Mouse (Mus musculus) kidney, embryonic 15.5 days (tissue): ENCODE measurements around the gene Fut7. TPM values are rescaled to one million over a fixed set of nuclear protein-coding genes. Genes with fewer than 3 reads are reported as not detected.

ENCODE experiments used
- ATAC-seq: fragments of 200-750 bp; cut with Nextera tagmentation; replicated peaks from 2 replicates; pipeline ENCODE4 v1.8.0; 2017; ENCODE audit warnings: moderate TSS enrichment; ENCODE audit not compliant: low FRiP score
- H3K27ac ChIP-seq: fragments of 300-500 bp; sonication (generic); 2 replicates; pipeline ENCODE4 v1.5.1; 2015; ENCODE audit warnings: mild to moderate bottlenecking, inconsistent platforms
- H3K27me3 ChIP-seq: fragments of 300-500 bp; sonication (generic); 2 replicates; pipeline ENCODE4 v1.6.1; 2015; ENCODE audit warnings: inconsistent platforms
- H3K36me3 ChIP-seq: fragments of 300-500 bp; sonication (generic); 2 replicates; pipeline ENCODE4 v1.6.1; 2015; ENCODE audit warnings: inconsistent platforms
- H3K4me1 ChIP-seq: fragments of 300-500 bp; sonication (generic); 2 replicates; pipeline ENCODE4 v1.6.1; 2015; ENCODE audit warnings: inconsistent platforms
- H3K4me2 ChIP-seq: fragments of 300-500 bp; sonication (generic); 2 replicates; pipeline ENCODE4 v1.6.1; 2015; ENCODE audit warnings: moderate library complexity, mild to moderate bottlenecking, inconsistent platforms
- H3K4me3 ChIP-seq: fragments of 300-500 bp; sonication (generic); replicated peaks from 2 replicates; pipeline ENCODE4 v1.5.1; 2015; ENCODE audit warnings: mild to moderate bottlenecking, inconsistent platforms
- H3K9ac ChIP-seq: fragments of 300-500 bp; sonication (generic); 2 replicates; pipeline ENCODE4 v1.6.1; 2015; ENCODE audit warnings: mild to moderate bottlenecking, inconsistent platforms
- H3K9me3 ChIP-seq: fragments of 300-500 bp; sonication (generic); replicated peaks from 2 replicates; pipeline ENCODE4 v1.6.1; 2016; ENCODE audit warnings: inconsistent platforms
- WGBS: fragments of 180-500 bp; shearing (Covaris S2); methylation state at CpG from one replicate; pipeline ENCODE4 v1.1.7; 2015; ENCODE audit warnings: mixed read lengths; 5-methylcytosine and 5-hydroxymethylcytosine counted together
- polyA plus RNA-seq: library from polyadenylated mRNA; unstranded; fragments of >200 nt; fragmentation: Nextera tagmentation; extraction: Ambion mirVana; gene quantifications from 2 replicates; pipeline ENCODE4 v1.2.1, GENCODE M21; 2015

Fut7 gene
- polyA plus RNA-seq, 1 experiment from 2014 or later: 0.18 TPM

DNA sequence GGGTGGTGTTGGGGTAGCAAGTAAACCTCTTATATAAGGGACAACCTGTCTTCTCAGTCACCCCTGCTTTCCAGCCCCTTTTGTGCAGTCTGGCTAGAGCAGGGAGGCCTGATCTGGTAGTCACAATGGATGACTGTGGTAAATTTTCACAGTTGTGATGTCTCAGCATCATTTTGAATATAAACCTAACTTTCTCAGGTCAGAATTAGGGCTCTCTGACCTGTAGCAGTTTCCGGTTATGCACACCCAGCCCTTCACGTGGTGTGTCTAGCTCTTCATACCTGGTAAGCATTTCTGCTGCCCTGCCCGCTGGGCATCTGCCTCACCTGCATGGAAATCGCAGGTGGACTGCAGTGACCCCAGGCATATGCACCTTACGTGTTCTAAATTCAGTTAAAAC is 4.2 kb downstream of the Fut7 start:
- H3K4me1 ChIP-seq: peaks cover 39% of the 10 kb centered on the region
- H3K27me3 ChIP-seq: peaks cover 33% of the 10 kb centered on the region
- H3K36me3 ChIP-seq: no peaks in the 10 kb centered on the region
- ATAC-seq: no peak
- H3K9me3 ChIP-seq: no peaks in the 10 kb centered on the region
- no peak overlapping the region for H3K4me2 ChIP-seq
- H3K27ac ChIP-seq: no peak overlapping the region
- WGBS: 94% methylated on average over 5 of the region's 5 CpGs
- no peak overlapping the region for H3K9ac ChIP-seq
- no peak overlapping the region for H3K4me3 ChIP-seq

DNA sequence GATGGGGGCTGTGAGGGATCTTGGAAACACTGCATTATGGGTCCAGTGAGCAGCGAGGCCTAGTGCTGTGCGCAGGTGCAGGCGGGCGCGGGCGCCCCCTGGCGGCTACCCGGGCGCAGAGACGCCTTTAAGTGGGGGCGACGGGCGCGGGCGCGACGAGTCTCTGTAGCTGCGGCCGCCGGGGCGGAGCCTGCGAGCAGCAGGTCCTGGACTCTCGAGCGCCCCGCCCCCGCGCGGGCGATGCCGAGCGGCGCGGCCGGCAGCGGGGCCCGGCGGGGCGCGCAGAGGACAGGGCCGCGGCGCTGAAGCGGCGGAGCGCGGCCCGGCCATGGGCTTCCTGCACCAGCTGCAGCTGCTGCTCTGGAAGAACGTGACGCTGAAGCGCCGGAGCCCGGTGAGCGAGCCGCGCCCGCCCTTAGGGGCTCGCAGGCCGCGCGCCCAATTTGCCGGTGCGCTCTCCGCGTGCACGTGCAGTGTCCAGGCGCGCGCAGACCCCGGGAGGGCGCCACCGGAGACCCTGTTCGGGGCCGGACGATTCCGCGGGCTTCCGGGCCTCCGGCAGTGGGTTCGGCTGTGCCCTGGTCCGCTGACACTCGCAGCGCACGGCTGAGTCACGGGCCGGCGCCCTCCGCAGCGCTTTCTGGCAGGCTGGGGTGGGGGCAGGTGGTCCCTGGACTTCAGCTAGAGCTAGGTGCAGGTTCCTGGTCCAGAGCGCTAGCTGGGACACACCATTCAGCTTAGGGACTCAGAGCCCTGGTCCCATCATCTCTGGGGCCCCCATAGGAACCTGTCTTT is 5.6 kb downstream of the Fut7 start, which contains the start of gene Abca2:
TSS of gene Abca2 (plus strand) at position 262 of the 795 bp plus-strand sequence.
- H3K9ac ChIP-seq: peak within 1 kb of the TSS; percentile 74
- peak within 1 kb of the TSS; percentile 70 for H3K27ac ChIP-seq
- H3K4me2 ChIP-seq: peak within 1 kb of the TSS; percentile 93
- ATAC-seq: peak; percentile 75
- H3K27me3 ChIP-seq: peaks cover 32% of the 10 kb centered on the region
- WGBS: under 1% methylated on average over 88 of the region's 89 CpGs
- peaks cover 6% of the 10 kb centered on the region; the same call in 1 of the 2 replicates for H3K36me3 ChIP-seq
- no peaks in the 10 kb centered on the region for H3K9me3 ChIP-seq
- H3K4me3 ChIP-seq: peak within 1 kb of the TSS; percentile 75
- peaks cover 31% of the 10 kb centered on the region for H3K4me1 ChIP-seq

DNA sequence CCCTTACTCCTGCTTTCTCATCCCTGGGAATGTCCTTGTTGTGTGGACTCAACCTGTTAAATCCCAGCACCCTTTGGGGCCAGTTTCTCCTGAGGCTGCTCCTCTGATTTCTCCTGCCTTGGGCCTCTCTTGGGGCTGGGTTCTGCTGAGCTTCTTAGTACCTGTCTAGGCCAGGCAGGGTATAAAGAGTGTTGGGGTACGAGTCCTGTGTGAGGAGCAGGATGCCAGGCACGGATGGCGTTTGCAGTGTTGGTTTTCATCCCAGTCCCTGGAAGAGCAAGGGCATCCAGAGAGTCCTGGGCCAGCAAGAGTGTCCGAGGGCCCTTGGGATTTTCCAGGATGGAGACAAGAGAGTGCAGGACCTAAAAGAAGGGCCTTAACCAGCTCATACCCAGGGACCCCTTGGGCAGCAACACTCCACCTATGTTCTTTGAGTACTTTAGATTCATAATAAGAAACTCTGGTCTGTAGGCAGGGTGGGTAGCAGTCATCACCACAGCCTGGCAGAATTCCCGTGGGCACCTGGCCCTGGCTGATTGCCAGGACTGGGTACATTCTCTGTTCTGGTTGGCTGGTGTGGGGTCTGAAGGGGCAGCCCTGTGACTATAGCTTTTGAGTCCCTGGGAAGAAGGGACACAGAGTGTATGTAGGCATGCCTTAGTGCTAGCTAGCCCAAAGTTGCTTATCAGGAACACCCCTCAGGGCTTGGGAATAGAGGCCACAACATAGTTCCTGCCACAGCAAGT is 6.5 kb downstream of the Fut7 start:
- H3K4me2 ChIP-seq: peak overlapping the region; percentile 93
- H3K27me3 ChIP-seq: peaks cover 28% of the 10 kb centered on the region
- no peak overlapping the region for H3K27ac ChIP-seq
- peak overlapping the region; percentile 75 for H3K4me3 ChIP-seq
- no peak overlapping the region for H3K9ac ChIP-seq
- WGBS: 69% methylated on average over 5 of the region's 5 CpGs
- peaks cover 31% of the 10 kb centered on the region for H3K4me1 ChIP-seq
- no peaks in the 10 kb centered on the region for H3K9me3 ChIP-seq
- ATAC-seq: no peak
- H3K36me3 ChIP-seq: peaks cover 7% of the 10 kb centered on the region; the same call in 1 of the 2 replicates

DNA sequence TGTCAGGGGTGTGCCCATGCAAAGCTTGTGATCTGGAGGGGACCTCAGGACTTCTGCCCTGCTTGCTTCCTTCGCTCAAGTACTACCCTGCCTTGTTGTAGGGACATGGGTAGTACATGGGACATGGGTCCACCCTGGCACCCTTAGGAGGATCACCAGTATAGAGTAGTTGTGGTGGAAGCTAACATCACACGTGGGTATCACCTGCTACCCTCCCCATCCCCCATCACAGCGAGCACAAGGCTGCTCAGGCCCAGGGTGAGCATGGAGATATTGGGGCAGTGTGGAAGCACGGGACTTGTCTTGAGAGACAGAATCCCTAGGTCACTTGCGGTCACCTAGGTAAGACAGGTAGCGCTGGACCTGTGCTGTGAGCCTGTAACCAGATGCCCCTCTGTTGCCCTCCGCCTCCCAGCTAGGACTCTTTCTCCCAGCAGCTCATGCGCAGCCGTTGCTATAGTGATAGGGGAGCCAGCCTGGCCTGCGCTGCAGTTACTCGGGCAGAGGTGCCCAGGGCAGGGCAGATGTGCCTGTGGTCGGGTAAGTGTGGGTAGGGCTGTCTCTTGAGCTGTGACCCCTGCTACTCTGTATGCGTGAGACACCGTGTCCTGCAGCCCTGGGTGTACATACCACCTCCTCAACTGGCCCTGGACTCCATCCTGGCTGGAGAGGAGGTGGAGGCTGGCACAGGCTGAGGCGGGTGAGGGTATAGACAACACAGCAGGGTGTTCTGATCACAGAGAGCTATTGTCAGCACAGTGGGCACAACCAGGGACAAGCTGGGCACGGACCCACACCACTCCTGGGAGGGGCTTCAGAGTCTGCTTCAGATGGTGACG is 7.5 kb downstream of the Fut7 start:
- H3K4me2 ChIP-seq: peak overlapping the region; percentile 93
- peak overlapping the region; percentile 10; the same call in 1 of the 2 replicates for H3K9ac ChIP-seq
- H3K27me3 ChIP-seq: peaks cover 18% of the 10 kb centered on the region
- peaks cover 16% of the 10 kb centered on the region; the same call in 1 of the 2 replicates for H3K36me3 ChIP-seq
- WGBS: 46% methylated on average over 17 of the region's 17 CpGs
- 0 out of 2 replicates have a peak overlapping the region, but pooled peaks have one; percentile 27 for H3K27ac ChIP-seq
- no peaks in the 10 kb centered on the region for H3K9me3 ChIP-seq
- peak; percentile 60 for ATAC-seq
- peaks cover 31% of the 10 kb centered on the region for H3K4me1 ChIP-seq
- H3K4me3 ChIP-seq: peak overlapping the region; percentile 14; the same call in 1 of the 2 replicates

DNA sequence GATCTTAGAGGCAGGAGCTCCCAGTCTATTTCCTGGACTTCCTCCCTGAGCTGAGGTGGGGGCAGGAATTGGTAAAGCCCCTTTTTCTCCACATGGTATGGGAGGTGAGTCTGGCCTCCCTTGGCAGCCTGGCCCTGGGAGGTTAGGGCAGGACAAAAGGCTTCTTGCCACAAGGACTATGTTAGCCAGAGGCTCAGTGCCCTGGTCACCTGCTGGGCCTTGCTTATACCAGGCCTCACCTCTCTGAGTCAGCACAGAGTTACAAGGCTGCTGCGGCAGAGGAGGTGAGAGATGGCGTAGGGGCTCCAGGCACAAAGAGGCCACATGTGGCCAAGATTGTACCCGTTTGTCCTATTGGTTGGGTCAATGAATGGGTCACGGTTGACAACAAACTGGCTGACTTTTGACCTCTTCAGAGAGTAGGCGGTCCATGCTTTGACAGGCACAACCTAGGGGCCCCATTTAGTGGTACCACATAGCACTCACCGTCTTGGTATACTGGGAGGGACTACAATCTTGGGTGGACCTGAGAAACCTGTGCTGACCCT is 8.3 kb downstream of the Fut7 start:
- 0 out of 2 replicates have a peak overlapping the region, but pooled peaks have one; percentile 27 for H3K27ac ChIP-seq

DNA sequence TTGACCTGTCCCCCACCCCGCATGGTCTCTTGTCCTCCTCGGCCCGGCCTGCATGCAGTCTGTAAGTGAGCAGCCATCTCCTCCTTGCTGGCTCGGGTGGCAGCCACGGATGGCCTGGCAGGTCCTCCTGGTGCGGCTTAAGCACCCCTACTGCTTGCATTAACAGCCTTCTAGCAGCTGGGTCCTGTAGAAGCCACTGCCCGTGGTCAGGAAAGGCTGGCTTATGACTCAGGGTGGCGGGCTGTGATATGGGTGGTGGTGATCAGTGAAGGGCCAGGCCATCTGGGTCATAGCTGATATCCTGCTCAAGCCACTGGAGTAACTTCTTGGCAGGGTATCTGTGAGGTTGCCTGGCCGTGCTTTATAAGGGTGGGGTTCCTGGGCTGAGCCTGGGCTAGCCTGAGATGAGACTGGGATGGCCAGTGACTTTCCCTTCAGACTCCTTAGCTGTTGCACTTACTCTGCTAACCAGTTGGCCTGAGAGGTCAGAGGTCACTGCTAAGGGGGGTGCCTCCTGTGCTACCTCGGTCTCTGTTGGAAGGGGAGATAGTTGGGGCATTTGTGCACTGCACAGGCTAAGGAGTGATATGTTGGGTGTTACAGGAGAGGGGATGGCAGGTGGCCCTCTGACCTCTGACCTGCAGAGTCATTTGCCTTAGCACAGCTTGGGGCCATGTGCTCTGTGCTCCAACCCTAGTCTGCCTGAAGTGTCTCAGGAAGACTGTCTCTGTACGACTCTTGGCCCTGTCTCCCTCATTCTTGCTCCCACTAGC is 9.4 kb downstream of the Fut7 start:
- no peak for ATAC-seq
- WGBS: 80% methylated on average over 11 of the region's 11 CpGs
- Histone ChIP-seq H3K36me3 (peaks cover 32% of the 10 kb centered on the region), H3K9ac (no peak overlapping the region), H3K4me2 (no peak overlapping the region), H3K9me3 (no peaks in the 10 kb centered on the region), H3K4me1 (peaks cover 31% of the 10 kb centered on the region), H3K4me3 (no peak overlapping the region), H3K27ac (no peak overlapping the region), H3K27me3 (peaks cover 8% of the 10 kb centered on the region)

More for the DNA sequence above, 8.3 kb downstream of the Fut7 start:
- peaks cover 21% of the 10 kb centered on the region for H3K36me3 ChIP-seq
- peak overlapping the region; percentile 93 for H3K4me2 ChIP-seq
- ATAC-seq: no peak
- peaks cover 11% of the 10 kb centered on the region for H3K27me3 ChIP-seq
- WGBS: 67% methylated on average over 6 of the region's 6 CpGs
- no peaks in the 10 kb centered on the region for H3K9me3 ChIP-seq
- peaks cover 31% of the 10 kb centered on the region for H3K4me1 ChIP-seq
- no peak overlapping the region for H3K4me3 ChIP-seq
- H3K9ac ChIP-seq: no peak overlapping the region

DNA sequence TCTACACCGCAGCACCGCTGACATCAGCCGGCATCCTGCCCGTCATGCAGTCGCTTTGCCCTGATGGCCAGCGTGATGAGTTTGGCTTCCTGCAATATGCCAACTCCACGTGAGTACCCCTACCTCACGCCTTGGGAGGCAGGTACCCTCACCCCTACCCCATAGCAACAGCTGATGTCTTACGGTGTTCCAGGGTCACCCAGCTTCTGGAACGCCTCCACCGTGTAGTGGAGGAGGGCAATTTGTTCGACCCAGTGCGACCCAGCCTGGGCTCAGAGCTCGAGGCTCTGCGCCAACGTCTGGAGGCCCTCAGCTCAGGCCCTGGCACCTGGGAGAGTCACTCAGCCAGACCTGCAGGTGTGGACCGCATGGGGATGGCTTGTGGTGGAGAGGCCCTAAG is 10.0 kb downstream of the Fut7 start:
- Histone ChIP-seq H3K27ac (no peak overlapping the region), H3K9ac (no peak overlapping the region), H3K9me3 (no peaks in the 10 kb centered on the region), H3K27me3 (peaks cover 8% of the 10 kb centered on the region), H3K4me2 (no peak overlapping the region), H3K4me1 (peaks cover 31% of the 10 kb centered on the region), H3K36me3 (peaks cover 38% of the 10 kb centered on the region), H3K4me3 (no peak overlapping the region)
- WGBS: 86% methylated on average over 17 of the region's 17 CpGs
- no peak for ATAC-seq

DNA sequence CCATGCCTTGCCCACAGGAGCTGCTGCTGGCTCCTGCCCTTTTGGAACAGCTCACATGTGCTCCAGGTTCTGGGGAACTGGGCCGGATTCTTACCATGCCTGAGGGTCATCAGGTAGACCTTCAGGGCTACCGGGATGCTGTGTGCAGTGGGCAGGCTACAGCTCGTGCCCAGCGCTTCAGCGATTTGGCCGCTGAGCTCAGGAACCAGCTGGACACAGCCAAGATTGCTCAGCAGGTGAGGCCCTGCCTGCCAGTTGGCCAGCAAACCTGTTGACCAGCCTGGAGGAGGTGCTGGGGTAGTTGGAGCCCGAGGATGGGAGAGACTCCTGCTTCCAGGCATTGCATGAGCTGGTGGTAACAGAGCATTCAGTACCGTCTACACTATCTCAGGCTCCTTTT is 11.2 kb downstream of the Fut7 start:
- no peak overlapping the region for H3K4me3 ChIP-seq
- H3K27ac ChIP-seq: no peak overlapping the region
- H3K4me2 ChIP-seq: no peak overlapping the region
- H3K27me3 ChIP-seq: peaks cover 8% of the 10 kb centered on the region
- WGBS: 87% methylated on average over 8 of the region's 8 CpGs
- no peak overlapping the region for H3K9ac ChIP-seq
- H3K9me3 ChIP-seq: no peaks in the 10 kb centered on the region
- H3K36me3 ChIP-seq: peaks cover 50% of the 10 kb centered on the region
- H3K4me1 ChIP-seq: peaks cover 27% of the 10 kb centered on the region
- ATAC-seq: no peak

DNA sequence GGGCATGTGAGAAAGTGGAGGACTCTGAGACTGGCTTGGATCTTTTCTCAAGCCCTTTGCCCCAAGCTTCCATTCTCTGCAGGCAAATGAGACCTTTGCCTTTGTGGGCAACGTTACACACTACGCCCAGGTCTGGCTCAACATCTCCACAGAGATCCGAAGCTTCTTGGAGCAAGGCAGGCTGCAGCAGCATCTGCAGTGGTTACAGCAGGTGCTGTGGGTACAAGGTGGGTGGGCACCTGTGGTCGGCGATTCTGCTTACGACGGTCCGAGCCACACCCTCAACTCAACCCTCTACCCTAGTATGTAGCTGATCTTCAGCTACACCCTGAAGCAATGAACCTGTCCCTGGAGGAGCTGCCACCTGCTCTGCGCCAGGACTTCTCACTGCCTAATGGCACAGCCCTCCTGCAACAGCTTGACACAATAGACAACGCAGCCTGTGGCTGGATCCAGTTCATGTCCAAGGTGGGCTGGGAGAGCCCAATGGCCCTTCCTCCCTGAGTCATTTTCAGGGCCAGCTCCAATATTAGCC is 13.3 kb downstream of the Fut7 start:
- H3K9me3 ChIP-seq: no peaks in the 10 kb centered on the region
- H3K4me3 ChIP-seq: no peak overlapping the region
- peaks cover 66% of the 10 kb centered on the region for H3K36me3 ChIP-seq
- WGBS: 94% methylated on average over 10 of the region's 10 CpGs
- H3K9ac ChIP-seq: no peak overlapping the region
- no peak overlapping the region for H3K4me2 ChIP-seq
- no peaks in the 10 kb centered on the region for H3K27me3 ChIP-seq
- no peak for ATAC-seq
- peaks cover 6% of the 10 kb centered on the region for H3K4me1 ChIP-seq
- H3K27ac ChIP-seq: no peak overlapping the region

DNA sequence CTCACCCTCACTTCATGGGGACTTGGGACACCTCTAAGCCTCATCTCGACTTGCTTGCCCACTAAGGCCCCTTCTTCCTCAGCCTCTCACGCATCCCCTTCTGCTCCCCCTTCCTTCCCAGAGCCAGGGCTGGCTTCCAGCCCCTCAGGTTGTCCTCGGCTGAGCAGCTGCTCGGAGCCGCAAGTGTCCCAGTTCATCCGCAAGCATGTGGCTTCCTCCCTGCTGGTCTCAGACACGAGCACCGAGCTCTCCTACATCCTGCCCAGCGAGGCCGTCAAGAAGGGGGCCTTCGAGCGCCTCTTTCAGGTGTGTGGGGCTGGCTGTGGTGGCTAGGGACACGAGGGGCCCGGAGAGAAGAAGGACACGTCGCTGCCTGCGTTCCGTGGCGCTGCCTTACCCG is 18.0 kb downstream of the Fut7 start:
- 87% methylated on average over 20 of the region's 20 CpGs for WGBS
- Histone ChIP-seq H3K36me3 (peaks cover 92% of the 10 kb centered on the region), H3K4me1 (no peaks in the 10 kb centered on the region), H3K9ac (no peak overlapping the region), H3K27ac (no peak overlapping the region), H3K4me2 (no peak overlapping the region), H3K9me3 (no peaks in the 10 kb centered on the region), H3K27me3 (no peaks in the 10 kb centered on the region), H3K4me3 (no peak overlapping the region)
- no peak for ATAC-seq
